Mouse (Mus musculus) effector memory CD4-positive, alpha-beta T cell, adult 7 months (primary cell): Measurements from ENCODE around the gene Olfr578. TPM values are rescaled to one million over a fixed set of nuclear protein-coding genes. Genes with fewer than 3 reads are reported as not detected.

Source experiments
- polyA plus RNA-seq: library from polyadenylated mRNA; unstranded; fragments of 100-300 nt; shearing (Covaris generic); gene quantifications from one replicate; pipeline ENCODE4 v1.2.1, GENCODE M21; 2017

Gene Olfr578
- polyA plus RNA-seq, result not detected

DNA sequence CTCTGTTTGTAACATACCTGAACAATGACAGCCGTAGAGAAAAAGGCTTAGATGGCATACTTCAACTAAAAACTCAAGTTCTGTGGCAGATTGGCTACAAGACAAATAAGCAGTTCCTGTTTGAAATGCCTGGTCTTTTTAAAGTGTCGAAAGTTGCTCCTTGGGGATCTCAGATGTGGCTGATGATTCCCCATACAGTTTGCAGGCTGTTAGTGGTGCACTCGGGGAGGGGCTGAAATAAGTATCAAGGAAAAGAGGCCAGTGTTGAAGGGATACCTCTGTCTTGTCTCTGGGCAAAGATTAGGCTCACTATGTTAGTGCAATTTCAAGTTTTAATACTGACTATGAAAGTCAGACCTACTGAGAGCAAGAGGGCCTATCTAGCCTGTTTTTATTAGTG is at the start of gene Olfr578:
Olfr578 (minus strand) TSS at position 101 of the 400 bp plus-strand sequence.

DNA sequence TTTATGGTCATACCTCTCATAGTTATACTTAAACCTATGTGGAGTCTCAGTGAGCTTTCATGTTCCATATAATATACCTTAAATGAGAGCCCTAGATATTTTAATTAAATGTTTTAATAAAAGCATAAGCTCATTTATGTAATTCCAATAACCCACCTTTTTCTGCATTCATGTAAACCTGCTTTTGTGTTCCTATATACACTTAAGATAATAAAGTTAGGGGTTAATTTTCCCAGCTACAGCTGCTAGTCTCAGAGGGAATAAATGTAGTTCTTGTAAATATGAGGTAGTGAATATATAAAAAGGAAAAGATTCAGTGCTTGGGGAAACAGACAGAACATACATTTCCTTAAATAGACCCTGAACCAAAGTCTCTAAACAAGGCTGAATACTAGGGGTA is 48.6 kb upstream of the Olfr578 start, which contains the start of gene Olfr582:
Olfr582 (plus strand) TSS at position 301 of the 400 bp plus-strand sequence.

DNA sequence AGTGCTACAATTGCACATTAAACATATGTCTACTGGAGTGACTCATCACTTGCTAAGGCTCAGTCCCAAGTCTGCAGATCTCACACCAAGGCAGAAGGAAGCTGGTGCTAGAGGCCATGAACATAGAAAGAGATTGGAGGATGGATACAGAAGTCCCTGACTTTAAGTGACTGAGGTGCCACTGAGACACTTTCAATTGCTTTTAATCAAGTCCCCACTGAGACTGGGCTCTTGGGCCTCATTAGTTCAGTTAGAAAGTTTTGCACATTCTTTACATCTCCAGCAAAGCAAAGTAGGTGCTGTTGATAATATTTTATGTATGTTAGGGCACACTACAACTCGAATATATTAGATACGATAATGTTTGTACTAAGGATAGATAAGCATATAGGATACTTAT is 13.3 kb downstream of the Olfr578 start, which contains the start of gene Olfr577:
Olfr577 (minus strand) TSS at position 101 of the 400 bp plus-strand sequence.

GRCm38 (mm10) chr7:102962360-102962759 is 26.8 kb downstream of the Olfr578 start, which contains the start of gene Olfr576:
TSS of gene Olfr576 (plus strand) at chr7:102962660.

DNA sequence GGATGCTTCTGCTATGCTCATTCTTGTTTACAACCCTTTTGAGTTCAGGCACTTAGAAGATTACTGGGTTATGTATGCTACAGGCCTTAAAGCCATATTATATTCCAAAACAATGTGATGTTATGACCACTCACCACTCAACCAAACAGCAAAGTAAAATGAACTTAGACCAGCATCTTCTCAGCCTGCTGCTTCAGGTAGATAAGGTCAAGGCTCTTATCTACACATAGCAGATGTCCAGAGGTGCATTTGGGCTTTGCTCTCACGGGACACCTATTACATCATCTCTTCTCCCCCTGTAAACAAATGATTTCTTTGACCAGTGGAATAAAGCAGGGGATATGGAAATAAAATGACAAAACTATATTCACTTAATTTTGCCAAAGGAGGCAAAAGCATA is 30.5 kb downstream of the Olfr578 start, which contains the start of gene Olfr575:
Olfr575 (minus strand) TSS at position 183 of the 400 bp plus-strand sequence.

GRCm38 (mm10) chr7:102948167-102948566 is 41.0 kb downstream of the Olfr578 start, which contains the start of gene Olfr574:
TSS of gene Olfr574 (plus strand) at chr7:102948467.

DNA sequence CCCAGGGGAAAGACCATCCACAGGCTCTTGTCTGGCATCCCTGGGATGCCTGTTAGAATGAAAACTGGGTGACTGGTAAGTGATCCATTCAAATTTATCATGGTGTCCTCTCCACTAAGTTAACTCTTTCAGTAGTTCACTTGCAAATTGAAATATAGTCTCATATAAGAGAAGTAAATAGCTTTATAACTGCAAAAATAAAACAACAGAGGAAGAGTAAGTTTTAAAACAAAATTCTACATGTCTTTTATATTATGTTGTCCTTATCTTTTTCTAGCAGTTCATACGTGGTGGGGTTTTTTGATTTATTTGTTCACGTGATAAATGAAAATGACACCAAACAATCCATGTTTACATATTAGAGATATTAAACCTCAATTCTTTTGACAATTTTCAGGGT is 46.6 kb downstream of the Olfr578 start, which contains the start of gene Olfr573-ps1:
Olfr573-ps1 (minus strand) TSS at position 101 of the 400 bp plus-strand sequence.

Other genes with a start within 250 kb of the Olfr578 start
- gene Olfr560, start 230.0 kb downstream of the Olfr578 start, polyA plus RNA-seq, result not detected
- gene Olfr78, start 229.9 kb downstream of the Olfr578 start, polyA plus RNA-seq, result not detected
- not detected for gene Olfr561, start 218.1 kb downstream of the Olfr578 start, polyA plus RNA-seq
- gene Olfr564, start 185.8 kb downstream of the Olfr578 start, polyA plus RNA-seq, result not detected
- not detected for gene Olfr566, start 130.6 kb downstream of the Olfr578 start, polyA plus RNA-seq
- gene Olfr568, start 112.2 kb downstream of the Olfr578 start, polyA plus RNA-seq, result 0.41 TPM
- gene Olfr569, start 98.4 kb downstream of the Olfr578 start, polyA plus RNA-seq, result not detected
- gene Olfr570, start 94.7 kb downstream of the Olfr578 start, polyA plus RNA-seq, result not detected
- gene Olfr571, start 71.8 kb downstream of the Olfr578 start, polyA plus RNA-seq, result not detected
- gene Olfr572, start 64.9 kb downstream of the Olfr578 start, polyA plus RNA-seq, result not detected
- 0.44 TPM for gene Olfr573-ps1, start 46.7 kb downstream of the Olfr578 start, polyA plus RNA-seq
- not detected for gene Olfr574, start 40.9 kb downstream of the Olfr578 start, polyA plus RNA-seq
- not detected for gene Olfr575, start 30.5 kb downstream of the Olfr578 start, polyA plus RNA-seq
- gene Olfr576, start 26.7 kb downstream of the Olfr578 start, polyA plus RNA-seq, result not detected
- gene Olfr577, start 13.4 kb downstream of the Olfr578 start, polyA plus RNA-seq, result 0.20 TPM
- not detected for gene Olfr582, start 48.7 kb upstream of the Olfr578 start, polyA plus RNA-seq
- gene Olfr583, start 62.0 kb upstream of the Olfr578 start, polyA plus RNA-seq, result not detected
- gene Olfr584, start 92.6 kb upstream of the Olfr578 start, polyA plus RNA-seq, result not detected
- not detected for gene Olfr585, start 108.4 kb upstream of the Olfr578 start, polyA plus RNA-seq
- not detected for gene Olfr586, start 136.3 kb upstream of the Olfr578 start, polyA plus RNA-seq
- not detected for gene Olfr588-ps1, start 151.6 kb upstream of the Olfr578 start, polyA plus RNA-seq
- not detected for gene Olfr589, start 167.0 kb upstream of the Olfr578 start, polyA plus RNA-seq
- gene Olfr591, start 189.0 kb upstream of the Olfr578 start, polyA plus RNA-seq, result 0.07 TPM
- gene Olfr592, start 195.5 kb upstream of the Olfr578 start, polyA plus RNA-seq, result not detected
- not detected for gene Olfr593, start 222.5 kb upstream of the Olfr578 start, polyA plus RNA-seq
- gene Olfr594, start 227.7 kb upstream of the Olfr578 start, polyA plus RNA-seq, result 0.27 TPM